Mouse (Mus musculus) kidney, adult 2 months (tissue): ENCODE measurements around the gene Gsk3a.

Experiments
- CTCF ChIP-seq: fragments of 200-500 bp; conservative IDR thresholded peaks from 2 replicates; pipeline ENCODE4 v1.5.1; 2011; ENCODE audit warnings: low read depth, mild to moderate bottlenecking, control low read depth, low read length, moderate library complexity, mixed read lengths; ENCODE audit not compliant: insufficient read depth, insufficient read length
- POLR2A ChIP-seq: fragments of 200-500 bp; IDR thresholded peaks from one replicate; pipeline ENCODE4 v1.6.1; 2011; ENCODE audit warnings: low read depth, low read length, control low read depth

DNA sequence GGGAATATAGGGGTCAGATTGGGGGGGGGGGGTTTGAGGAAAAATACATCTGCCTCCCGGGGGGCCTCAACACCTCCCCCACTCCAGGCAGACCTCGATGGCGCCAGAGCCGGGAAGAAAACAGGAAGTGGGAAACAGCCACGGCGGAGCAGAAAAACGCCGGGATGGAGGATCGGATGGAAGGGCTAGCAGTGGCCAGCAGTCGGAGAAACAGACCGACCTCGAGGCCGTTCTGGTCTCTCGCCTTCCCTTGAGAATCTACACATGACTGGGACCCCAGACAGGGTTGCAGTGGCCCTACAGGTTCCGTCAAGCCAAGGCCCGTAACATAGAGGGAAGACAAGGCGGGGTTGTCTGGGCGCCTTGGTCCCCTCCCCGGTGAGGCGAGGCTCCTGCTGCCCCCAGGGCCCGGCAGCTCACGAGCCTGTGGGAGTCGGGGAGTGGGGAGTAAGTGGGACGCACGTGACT lies 11.2 kb upstream of the Gsk3a start:
- no peak for TF ChIP-seq POLR2A
- TF ChIP-seq CTCF = no peak
